Mouse (Mus musculus) intestine, embryonic 14.5 days (tissue): ENCODE results near the gene Prim2. TPM values are rescaled to one million over a fixed set of nuclear protein-coding genes. Genes with fewer than 3 reads are reported as not detected.

Experiments
- ATAC-seq: fragments of 200-750 bp; cut with Nextera tagmentation; replicated peaks from 2 replicates; pipeline ENCODE4 v1.8.0; 2017; ENCODE audit warnings: low read depth, moderate number of reproducible peaks, moderate TSS enrichment, moderate library complexity; ENCODE audit not compliant: low FRiP score, low TSS enrichment
- DNase-seq: peaks from one replicate; pipeline ENCODE4 v3.0.0-alpha.2; 2018; ENCODE audit warnings: low spot score
- H3K27ac ChIP-seq: fragments of 300-500 bp; sonication (generic); 2 replicates; pipeline ENCODE4 v1.5.1; 2014; ENCODE audit warnings: low read depth, mild to moderate bottlenecking, control low read depth
- H3K27me3 ChIP-seq: fragments of 300-500 bp; sonication (generic); replicated peaks from 2 replicates; pipeline ENCODE4 v1.6.1; 2014; ENCODE audit warnings: low read length, control low read depth; ENCODE audit not compliant: control insufficient read depth, insufficient read depth
- H3K36me3 ChIP-seq: fragments of 300-500 bp; sonication (generic); 2 replicates; pipeline ENCODE4 v1.6.1; 2014; ENCODE audit warnings: low read length, control low read depth; ENCODE audit not compliant: control insufficient read depth, insufficient read depth
- H3K4me1 ChIP-seq: fragments of 300-500 bp; sonication (generic); replicated peaks from 2 replicates; pipeline ENCODE4 v1.6.1; 2014; ENCODE audit warnings: low read length, control low read depth, mixed read lengths; ENCODE audit not compliant: control insufficient read depth, insufficient read depth
- H3K4me2 ChIP-seq: fragments of 300-500 bp; sonication (generic); 2 replicates; pipeline ENCODE4 v1.6.1; 2014; ENCODE audit warnings: low read length
- H3K4me3 ChIP-seq: fragments of 300-500 bp; sonication (generic); 2 replicates; pipeline ENCODE4 v1.5.1; 2014; ENCODE audit warnings: low read depth, low read length, control low read depth, mixed read lengths
- H3K9ac ChIP-seq: fragments of 300-500 bp; sonication (generic); 2 replicates; pipeline ENCODE4 v1.6.1; 2014; ENCODE audit warnings: mild to moderate bottlenecking, low read length
- H3K9me3 ChIP-seq: fragments of 300-500 bp; sonication (generic); 2 replicates; pipeline ENCODE4 v1.6.1; 2016; ENCODE audit warnings: low read length, control low read depth; ENCODE audit not compliant: control insufficient read depth
- WGBS: fragments of 180-500 bp; shearing (Covaris S2); extraction: QIAGEN DNeasy Blood & Tissue Kit; methylation state at CpG from one replicate; pipeline ENCODE4 v1.1.7; 2014; 5-methylcytosine and 5-hydroxymethylcytosine counted together
- polyA plus RNA-seq: library from polyadenylated mRNA; unstranded; fragments of >200 nt; fragmentation: Nextera tagmentation; extraction: Ambion mirVana; gene quantifications from 2 replicates; pipeline ENCODE4 v1.2.1, GENCODE M21; 2014

Prim2 gene
- polyA plus RNA-seq, 1 experiment from 2014 or later = 35.2 TPM

- no peaks in the 10 kb centered on the region for H3K4me1 ChIP-seq
- H3K4me2 ChIP-seq = no peak overlapping the region
- no peaks in the 10 kb centered on the region for H3K27me3 ChIP-seq
- H3K9me3 ChIP-seq = no peaks in the 10 kb centered on the region
- DNase-seq = no peak
- 89% methylated on average over 4 of the region's 4 CpGs for WGBS
- H3K27ac ChIP-seq = no peak overlapping the region
- peaks cover 23% of the 10 kb centered on the region; the same call in 1 of the 2 replicates for H3K36me3 ChIP-seq
- ATAC-seq = no peak
- no peak overlapping the region for H3K9ac ChIP-seq
- no peak overlapping the region for H3K4me3 ChIP-seq
These were observed 21.9 kb downstream of the Prim2 start for GRCm38 (mm10) chr1:33647661-33648060.

- ATAC-seq (no peak), DNase-seq (no peak)
- Histone ChIP-seq H3K27me3 (no peaks in the 10 kb centered on the region), H3K9me3 (no peaks in the 10 kb centered on the region), H3K4me2 (no peak overlapping the region), H3K27ac (no peak overlapping the region), H3K4me3 (no peak overlapping the region), H3K36me3 (peaks cover 26% of the 10 kb centered on the region; the same call in 1 of the 2 replicates), H3K4me1 (no peaks in the 10 kb centered on the region), H3K9ac (no peak overlapping the region)
- 76% methylated on average over 4 of the region's 4 CpGs for WGBS
These were observed 22.4 kb downstream of the Prim2 start for GRCm38 (mm10) chr1:33647173-33647572.

- Histone ChIP-seq H3K4me1 (no peaks in the 10 kb centered on the region), H3K36me3 (peaks cover 21% of the 10 kb centered on the region; the same call in 1 of the 2 replicates), H3K27ac (no peak overlapping the region), H3K9ac (no peak overlapping the region), H3K4me3 (no peak overlapping the region), H3K9me3 (no peaks in the 10 kb centered on the region), H3K27me3 (no peaks in the 10 kb centered on the region), H3K4me2 (no peak overlapping the region)
- DNase-seq (no peak), ATAC-seq (no peak)
- WGBS = 76% methylated on average over 1 of the region's 1 CpGs
These were observed 23.9 kb downstream of the Prim2 start for GRCm38 (mm10) chr1:33645689-33646088.

- Histone ChIP-seq H3K4me3 (no peak overlapping the region), H3K9ac (no peak overlapping the region), H3K27ac (no peak overlapping the region), H3K36me3 (peaks cover 23% of the 10 kb centered on the region), H3K9me3 (no peaks in the 10 kb centered on the region; the same call in 1 of the 2 replicates), H3K4me2 (no peak overlapping the region), H3K27me3 (no peaks in the 10 kb centered on the region), H3K4me1 (no peaks in the 10 kb centered on the region)
- 90% methylated on average over 2 of the region's 2 CpGs for WGBS
- DNase-seq (no peak), ATAC-seq (no peak)
These were observed 28.5 kb downstream of the Prim2 start for GRCm38 (mm10) chr1:33641139-33641538.

- Histone ChIP-seq H3K9me3 (no peaks in the 10 kb centered on the region; the same call in 1 of the 2 replicates), H3K27ac (no peak overlapping the region), H3K36me3 (peaks cover 23% of the 10 kb centered on the region), H3K4me2 (no peak overlapping the region), H3K4me3 (no peak overlapping the region), H3K4me1 (no peaks in the 10 kb centered on the region), H3K27me3 (no peaks in the 10 kb centered on the region), H3K9ac (no peak overlapping the region)
- DNase-seq (no peak), ATAC-seq (no peak)
- 96% methylated on average over 5 of the region's 5 CpGs for WGBS
These were observed 29.5 kb downstream of the Prim2 start for GRCm38 (mm10) chr1:33640089-33640488.

- Histone ChIP-seq H3K36me3 (peaks cover 23% of the 10 kb centered on the region), H3K4me1 (no peaks in the 10 kb centered on the region), H3K9ac (no peak overlapping the region), H3K27ac (no peak overlapping the region), H3K4me3 (no peak overlapping the region), H3K27me3 (no peaks in the 10 kb centered on the region), H3K4me2 (no peak overlapping the region), H3K9me3 (no peaks in the 10 kb centered on the region; the same call in 1 of the 2 replicates)
- DNase-seq = no peak
- no peak for ATAC-seq
- 92% methylated on average over 7 of the region's 7 CpGs for WGBS
These were observed 30.4 kb downstream of the Prim2 start for GRCm38 (mm10) chr1:33639234-33639633.

GRCm38 (mm10) chr1:33637827-33638226 is 31.8 kb downstream of the Prim2 start:
- H3K9me3 ChIP-seq = no peaks in the 10 kb centered on the region; the same call in 1 of the 2 replicates
- H3K27me3 ChIP-seq = no peaks in the 10 kb centered on the region
- no peaks in the 10 kb centered on the region for H3K4me1 ChIP-seq
- no peak overlapping the region for H3K4me2 ChIP-seq
- ATAC-seq (no peak), DNase-seq (no peak)
- no peak overlapping the region for H3K27ac ChIP-seq
- H3K4me3 ChIP-seq = no peak overlapping the region
- WGBS = 93% methylated on average over 14 of the region's 14 CpGs
- H3K36me3 ChIP-seq = peaks cover 23% of the 10 kb centered on the region
- no peak overlapping the region for H3K9ac ChIP-seq

- Histone ChIP-seq H3K9ac (no peak overlapping the region), H3K27ac (0 out of 2 replicates have a peak overlapping the region, but pooled peaks have one; percentile 34), H3K36me3 (peaks cover 15% of the 10 kb centered on the region), H3K4me2 (no peak overlapping the region), H3K9me3 (no peaks in the 10 kb centered on the region; the same call in 1 of the 2 replicates), H3K4me3 (no peak overlapping the region), H3K4me1 (no peaks in the 10 kb centered on the region), H3K27me3 (no peaks in the 10 kb centered on the region)
- ATAC-seq = no peak
- DNase-seq = no peak
- WGBS = 91% methylated on average over 10 of the region's 10 CpGs
These were observed 33.0 kb downstream of the Prim2 start for GRCm38 (mm10) chr1:33636421-33637195.
